Mouse (Mus musculus): ENCODE data around the gene Kctd17.

DNA sequence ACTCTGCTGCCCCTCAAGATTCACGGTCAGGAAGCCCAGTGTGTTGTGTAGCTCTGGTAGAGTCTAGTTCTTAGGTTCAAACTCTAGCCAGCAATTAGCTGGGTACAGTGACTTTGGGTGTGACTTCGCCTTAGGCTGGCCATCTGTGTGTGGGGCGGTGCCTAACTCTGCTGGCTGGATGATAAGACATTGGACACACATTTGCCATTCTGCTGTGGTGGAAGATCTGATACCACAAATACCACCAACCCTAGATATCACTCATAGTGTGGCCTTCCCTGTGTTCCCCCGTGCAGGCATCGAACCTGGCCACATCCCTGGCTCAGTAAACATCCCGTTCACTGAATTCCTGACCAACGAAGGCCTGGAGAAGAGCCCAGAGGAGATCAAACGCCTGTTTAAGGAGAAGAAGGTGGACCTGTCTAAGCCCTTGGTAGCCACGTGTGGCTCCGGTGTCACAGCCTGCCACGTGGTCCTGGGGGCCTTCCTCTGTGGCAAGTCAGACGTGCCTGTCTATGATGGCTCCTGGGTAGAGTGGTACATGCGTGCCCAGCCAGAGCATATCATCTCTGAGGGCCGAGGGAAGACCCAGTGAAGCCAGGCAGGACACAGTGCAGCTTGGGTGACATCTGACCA is 15.2 kb upstream of the Kctd17 start:
- TF ChIP-seq CTCF (conservative IDR thresholded peaks at IDR 0.05; ENCODE audit: insufficient read depth, insufficient read length, low read depth, low read length) (no peak), POLR2A (IDR thresholded peaks at IDR 0.05; ENCODE audit: low read depth, low read length) (no peak)

Measured in kidney, adult 2 months (tissue).